Mouse (Mus musculus): Measurements from ENCODE around the gene Cenpv.

The Cenpv gene

DNA sequence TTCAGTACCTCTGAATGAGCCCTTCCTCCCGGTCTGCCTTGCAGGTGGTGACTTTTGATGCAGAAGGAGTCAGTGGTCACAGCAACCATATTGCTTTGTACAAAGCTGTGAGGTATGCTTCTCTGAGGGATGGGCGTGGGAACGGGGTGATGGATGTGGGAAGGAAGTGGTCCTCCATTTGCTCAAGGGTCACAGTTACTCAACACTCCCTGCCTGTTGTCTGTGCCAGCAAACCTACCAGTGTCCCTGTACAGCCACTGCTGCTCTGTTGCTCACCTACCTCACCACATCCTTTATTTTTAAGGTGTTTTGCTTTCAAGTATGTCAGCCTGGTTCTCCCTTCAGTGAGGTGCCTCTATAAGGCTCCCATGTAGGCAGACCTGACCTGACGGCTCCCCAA lies 31.4 kb downstream of the Cenpv start:
- DNase-seq (ENCODE audit: low read depth) = no peak

- DNase-seq (ENCODE audit: low read depth) = no peak
These were observed 38.5 kb downstream of the Cenpv start for GRCm38 (mm10) chr11:62500529-62500928.

- DNase-seq (ENCODE audit: low read depth) = no peak
These were observed 40.3 kb downstream of the Cenpv start for GRCm38 (mm10) chr11:62498802-62499201.

DNA sequence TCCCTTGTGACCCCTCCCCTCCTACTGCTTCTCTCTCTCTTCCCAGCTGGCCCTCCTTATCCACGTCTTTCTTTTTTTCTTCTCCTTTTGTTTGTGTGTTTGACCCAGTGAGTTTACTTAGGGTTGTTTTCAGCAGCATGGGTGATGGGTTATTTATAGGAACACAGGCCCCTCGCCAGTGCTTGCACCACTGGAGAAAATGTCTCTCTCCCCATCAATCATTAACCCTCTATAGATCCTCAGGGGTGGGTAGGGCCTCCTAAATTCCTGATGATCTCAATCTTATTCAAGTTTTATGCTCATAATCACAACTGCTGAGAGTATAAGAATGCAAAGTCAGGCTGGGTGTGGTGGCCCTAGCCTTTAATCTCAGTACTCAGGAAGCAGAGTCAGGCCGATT lies 41.9 kb downstream of the Cenpv start:
- no peak for DNase-seq (ENCODE audit: low read depth)

DNA sequence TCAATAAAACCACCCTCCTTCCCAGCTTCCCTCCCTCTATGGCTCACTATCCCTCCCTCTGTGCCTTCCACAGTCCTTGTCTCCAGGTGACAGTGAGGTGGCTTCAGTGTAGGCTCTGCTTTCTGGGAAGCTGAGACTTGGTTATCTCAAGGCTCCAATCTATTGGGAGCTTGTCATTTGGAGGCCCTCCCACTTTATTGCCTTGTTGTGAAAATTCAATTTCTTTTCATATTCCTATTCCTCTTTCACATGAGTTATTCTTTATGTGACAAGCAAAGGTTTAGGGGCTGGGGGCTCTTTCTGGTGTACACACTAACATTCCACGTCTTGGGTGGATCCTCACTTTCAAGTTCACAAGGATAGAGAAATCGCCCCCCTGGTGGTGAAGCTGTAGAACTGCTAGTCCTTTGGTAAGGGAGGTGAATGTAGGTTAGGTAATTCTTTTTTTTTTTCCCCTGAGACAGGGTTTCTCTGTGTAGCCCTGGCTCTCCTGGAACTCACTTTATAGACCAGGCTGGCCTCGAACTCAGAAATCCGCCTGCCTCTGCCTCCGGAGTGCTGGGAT lies 42.8 kb downstream of the Cenpv start:
- DNase-seq (ENCODE audit: low read depth) = no peak

DNA sequence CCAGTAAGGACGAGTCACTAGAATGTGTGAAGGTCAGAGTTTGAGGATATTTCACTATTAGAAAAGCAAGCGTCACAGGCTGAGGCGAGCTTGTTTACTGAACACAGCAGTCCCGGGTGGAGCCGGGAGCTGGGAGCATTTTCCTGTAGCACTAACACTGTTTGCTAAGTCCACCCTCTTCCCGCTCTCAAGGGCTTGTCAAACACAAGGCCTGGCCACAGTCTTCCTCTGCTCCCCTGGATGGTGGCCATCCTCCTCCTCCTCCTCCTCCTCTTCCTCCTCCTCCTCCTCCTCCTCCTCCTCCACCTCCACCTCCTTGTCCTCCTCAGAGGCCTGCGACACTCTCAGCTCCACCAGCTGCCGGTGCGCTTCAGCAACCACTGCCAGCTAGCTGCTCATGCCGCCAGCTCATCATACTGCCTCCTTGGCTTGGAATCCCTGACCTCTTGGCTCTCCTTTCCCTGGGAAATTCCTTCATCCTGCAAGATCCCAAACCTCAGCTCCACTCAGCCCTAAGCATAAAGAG lies 43.7 kb downstream of the Cenpv start:
- DNase-seq (ENCODE audit: low read depth) = no peak

GRCm38 (mm10) chr11:62494754-62495275 lies 44.2 kb downstream of the Cenpv start:
- no peak for DNase-seq (ENCODE audit: low read depth)

DNA sequence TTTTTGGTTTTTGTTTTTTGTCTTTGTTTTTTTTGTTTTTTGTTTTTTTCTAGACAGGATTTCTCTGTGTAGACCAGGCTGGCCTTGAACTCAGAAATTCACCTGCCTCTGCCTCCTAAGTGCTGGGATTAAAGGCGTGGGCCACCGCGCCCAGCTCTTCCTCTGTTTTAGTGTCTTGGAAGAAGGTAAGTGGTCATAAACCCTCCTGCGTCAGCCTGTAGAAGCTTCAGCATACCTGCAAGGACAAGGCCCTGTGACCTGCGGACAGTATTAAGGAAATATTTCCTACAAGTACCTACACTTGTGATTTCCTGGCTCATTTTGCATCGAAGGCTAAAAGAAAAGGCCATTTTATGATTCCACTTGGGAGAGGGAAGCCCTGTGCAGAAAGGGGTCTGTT lies 45.4 kb downstream of the Cenpv start:
- DNase-seq (ENCODE audit: low read depth) = no peak

- no peak for DNase-seq (ENCODE audit: low read depth)
These were observed 51.3 kb downstream of the Cenpv start for GRCm38 (mm10) chr11:62487540-62488350.

GRCm38 (mm10) chr11:62486949-62487348 lies 52.1 kb downstream of the Cenpv start:
- no peak for DNase-seq (ENCODE audit: low read depth)

DNA sequence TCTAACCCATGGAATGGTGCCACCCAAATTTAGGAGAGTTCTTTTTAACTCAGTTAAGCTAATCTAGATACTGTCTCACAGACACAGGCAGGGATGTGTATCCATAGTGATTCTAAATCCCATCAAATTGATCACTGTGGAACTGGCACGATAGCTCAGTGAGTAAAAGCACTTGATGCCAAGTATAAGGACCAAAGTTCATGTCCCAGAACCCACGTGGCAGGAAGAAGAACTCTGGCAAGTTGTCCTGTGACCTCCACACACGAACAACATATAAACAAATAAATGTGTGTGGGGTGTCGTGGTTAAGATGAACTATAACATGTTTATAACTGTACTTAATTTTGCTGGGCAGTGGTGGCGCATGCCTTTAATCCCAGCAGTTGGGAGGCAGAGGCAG lies 59.5 kb downstream of the Cenpv start:
- no peak for DNase-seq (ENCODE audit: low read depth)

DNA sequence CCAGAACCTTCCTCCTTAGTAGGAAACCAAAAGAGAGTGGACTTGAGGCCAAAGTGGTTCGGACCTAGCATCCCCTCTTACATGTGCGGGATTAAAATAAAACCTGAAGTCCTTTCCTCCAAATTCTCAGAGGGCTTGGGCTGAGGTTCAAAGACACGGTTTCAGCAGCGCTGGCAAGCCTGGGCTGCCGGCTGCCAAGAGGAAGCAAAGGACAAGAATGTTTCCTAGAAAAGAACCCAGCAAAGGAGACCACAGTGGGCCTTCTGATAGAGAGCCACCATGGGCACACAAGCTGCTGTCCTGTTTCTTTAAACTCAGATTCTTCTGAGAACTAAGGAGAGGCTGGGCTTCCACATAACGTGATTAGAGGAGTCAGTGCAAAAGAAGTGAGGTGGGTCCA lies 60.1 kb downstream of the Cenpv start:
- DNase-seq (ENCODE audit: low read depth) = no peak

DNA sequence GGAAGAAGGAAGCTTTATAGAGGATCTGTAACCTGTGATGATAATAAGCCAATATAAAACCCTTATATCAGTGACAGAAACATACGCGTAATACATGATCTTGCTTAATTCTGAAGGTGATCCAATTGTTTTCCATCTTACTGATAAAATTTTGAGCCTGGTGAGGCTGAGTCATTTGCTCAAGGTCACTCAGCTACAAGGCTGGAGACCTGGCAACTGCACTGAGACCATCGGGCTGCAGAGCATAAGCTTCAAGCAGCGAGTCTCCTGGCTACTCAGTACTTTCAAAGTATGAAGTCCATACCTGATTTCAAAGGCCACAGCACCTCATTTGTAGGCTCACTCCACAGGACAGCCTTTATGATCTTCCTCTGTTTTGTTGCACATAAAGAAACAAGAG lies 62.9 kb downstream of the Cenpv start:
- no peak for DNase-seq (ENCODE audit: low read depth)

Data from c-Kit-positive CD71-negative TER-119-negative erythroid progenitor cells, embryonic 14.5 days (primary cell).